Mouse (Mus musculus): ENCODE data around the gene Olfr617. TPM values are rescaled to one million over a fixed set of nuclear protein-coding genes. Genes with fewer than 3 reads are reported as not detected.

Gene Olfr617
- polyA plus RNA-seq, 1 experiment from 2014 or later = not detected

Small RNA genes lying within 50 kb of the gene (microRNA-seq; reads per million reads assigned to microRNA genes)
- gene Gm26506 (ENCODE audit: borderline number of aligned reads) = not detected

Other genes with a start within 250 kb of the Olfr617 start
- gene Olfr598, start 249.5 kb upstream of the Olfr617 start, polyA plus RNA-seq (2014; fragmentation: Nextera tagmentation; extraction: Ambion mirVana) = not detected in 2 replicates
- gene Olfr599, start 237.1 kb upstream of the Olfr617 start, polyA plus RNA-seq (2014; fragmentation: Nextera tagmentation; extraction: Ambion mirVana) = not detected in 2 replicates
- not detected in 2 replicates for gene Olfr600, start 223.4 kb upstream of the Olfr617 start, polyA plus RNA-seq (2014; fragmentation: Nextera tagmentation; extraction: Ambion mirVana)
- not detected in 2 replicates for gene Olfr601, start 210.4 kb upstream of the Olfr617 start, polyA plus RNA-seq (2014; fragmentation: Nextera tagmentation; extraction: Ambion mirVana)
- gene Olfr603, start 186.9 kb upstream of the Olfr617 start, polyA plus RNA-seq (2014; fragmentation: Nextera tagmentation; extraction: Ambion mirVana) = not detected in 2 replicates
- not detected in 2 replicates for gene Usp17lc, start 158.0 kb upstream of the Olfr617 start, polyA plus RNA-seq (2014; fragmentation: Nextera tagmentation; extraction: Ambion mirVana)
- not detected in 2 replicates for gene Olfr605, start 127.6 kb upstream of the Olfr617 start, polyA plus RNA-seq (2014; fragmentation: Nextera tagmentation; extraction: Ambion mirVana)
- not detected in 2 replicates for gene Olfr606, start 124.0 kb upstream of the Olfr617 start, polyA plus RNA-seq (2014; fragmentation: Nextera tagmentation; extraction: Ambion mirVana)
- not detected in 2 replicates for gene Olfr607, start 108.9 kb upstream of the Olfr617 start, polyA plus RNA-seq (2014; fragmentation: Nextera tagmentation; extraction: Ambion mirVana)
- gene Olfr608, start 103.2 kb upstream of the Olfr617 start, polyA plus RNA-seq (2014; fragmentation: Nextera tagmentation; extraction: Ambion mirVana) = not detected in 2 replicates
- not detected in 2 replicates for gene Olfr609, start 75.0 kb upstream of the Olfr617 start, polyA plus RNA-seq (2014; fragmentation: Nextera tagmentation; extraction: Ambion mirVana)
- gene Olfr610, start 60.9 kb upstream of the Olfr617 start, polyA plus RNA-seq (2014; fragmentation: Nextera tagmentation; extraction: Ambion mirVana) = 0.18 TPM in 1 of 2 replicates, not detected in the other
- not detected in 2 replicates for gene Olfr611, start 52.2 kb upstream of the Olfr617 start, polyA plus RNA-seq (2014; fragmentation: Nextera tagmentation; extraction: Ambion mirVana)
- gene Olfr612, start 30.3 kb upstream of the Olfr617 start, polyA plus RNA-seq (2014; fragmentation: Nextera tagmentation; extraction: Ambion mirVana) = not detected in 2 replicates
- gene Olfr613, start 25.0 kb upstream of the Olfr617 start, polyA plus RNA-seq (2014; fragmentation: Nextera tagmentation; extraction: Ambion mirVana) = not detected in 2 replicates
- gene Olfr615, start 17.0 kb upstream of the Olfr617 start, polyA plus RNA-seq (2014; fragmentation: Nextera tagmentation; extraction: Ambion mirVana) = 0.06 and 0.14 TPM in 2 replicates
- gene Olfr616, start 3.9 kb upstream of the Olfr617 start, polyA plus RNA-seq (2014; fragmentation: Nextera tagmentation; extraction: Ambion mirVana) = not detected in 2 replicates
- not detected in 2 replicates for gene Olfr618, start 17.0 kb downstream of the Olfr617 start, polyA plus RNA-seq (2014; fragmentation: Nextera tagmentation; extraction: Ambion mirVana)
- not detected in 2 replicates for gene Olfr619, start 27.5 kb downstream of the Olfr617 start, polyA plus RNA-seq (2014; fragmentation: Nextera tagmentation; extraction: Ambion mirVana)
- not detected in 2 replicates for gene Olfr620, start 39.5 kb downstream of the Olfr617 start, polyA plus RNA-seq (2014; fragmentation: Nextera tagmentation; extraction: Ambion mirVana)
- gene Olfr622, start 69.6 kb downstream of the Olfr617 start, polyA plus RNA-seq (2014; fragmentation: Nextera tagmentation; extraction: Ambion mirVana) = 0.12 and 0.13 TPM in 2 replicates
- not detected in 2 replicates for gene Olfr623, start 90.6 kb downstream of the Olfr617 start, polyA plus RNA-seq (2014; fragmentation: Nextera tagmentation; extraction: Ambion mirVana)
- 0.04 and 0.06 TPM in 2 replicates for gene Olfr624, start 98.1 kb downstream of the Olfr617 start, polyA plus RNA-seq (2014; fragmentation: Nextera tagmentation; extraction: Ambion mirVana)
- gene Olfr625-ps1, start 109.7 kb downstream of the Olfr617 start, polyA plus RNA-seq (2014; fragmentation: Nextera tagmentation; extraction: Ambion mirVana) = not detected in 2 replicates
- not detected in 2 replicates for gene Olfr243, start 141.6 kb downstream of the Olfr617 start, polyA plus RNA-seq (2014; fragmentation: Nextera tagmentation; extraction: Ambion mirVana)
- 0.14 TPM in 1 of 2 replicates, not detected in the other for gene Olfr628, start 157.3 kb downstream of the Olfr617 start, polyA plus RNA-seq (2014; fragmentation: Nextera tagmentation; extraction: Ambion mirVana)
- not detected in 2 replicates for gene Olfr629, start 171.9 kb downstream of the Olfr617 start, polyA plus RNA-seq (2014; fragmentation: Nextera tagmentation; extraction: Ambion mirVana)
- 0.07 TPM in 1 of 2 replicates, not detected in the other for gene Olfr630, start 184.3 kb downstream of the Olfr617 start, polyA plus RNA-seq (2014; fragmentation: Nextera tagmentation; extraction: Ambion mirVana)
- 0.12 and 0.26 TPM in 2 replicates for gene Olfr69, start 198.5 kb downstream of the Olfr617 start, polyA plus RNA-seq (2014; fragmentation: Nextera tagmentation; extraction: Ambion mirVana)
- not detected in 2 replicates for gene Olfr68, start 206.6 kb downstream of the Olfr617 start, polyA plus RNA-seq (2014; fragmentation: Nextera tagmentation; extraction: Ambion mirVana)
- gene Olfr67, start 218.8 kb downstream of the Olfr617 start, polyA plus RNA-seq (2014; fragmentation: Nextera tagmentation; extraction: Ambion mirVana) = not detected in 2 replicates
- gene Hbb-bt, start 240.9 kb downstream of the Olfr617 start, polyA plus RNA-seq (2014; fragmentation: Nextera tagmentation; extraction: Ambion mirVana) = 4,240 and 4,969 TPM in 2 replicates

Data from embryonic facial prominence, embryonic 14.5 days (tissue).